Mouse (Mus musculus): ENCODE measurements around the gene Parp3. TPM values are rescaled to one million over a fixed set of nuclear protein-coding genes. Genes with fewer than 3 reads are reported as not detected.

The Parp3 gene
- polyA plus RNA-seq, 1 experiment: 5.6 TPM

GRCm38 (mm10) chr9:106436566-106436965, 40.2 kb downstream of the Parp3 start:
- no peaks in the 10 kb centered on the region for H3K9me3 ChIP-seq
- peaks cover 41% of the 10 kb centered on the region for H3K36me3 ChIP-seq (replicated peaks; ENCODE audit: low read length)
- peaks cover 7% of the 10 kb centered on the region for H3K27me3 ChIP-seq (replicated peaks)
- peaks cover 68% of the 10 kb centered on the region for H3K4me1 ChIP-seq
- peak overlapping the region; percentile 21 for H3K4me3 ChIP-seq (replicated peaks)
- TF ChIP-seq GATA1 (IDR thresholded peaks at IDR 0.05; ENCODE audit: borderline replicate concordance, low read length) (no peak), FLI1 (IDR thresholded peaks at IDR 0.05; ENCODE audit: low read length) (no peak)

DNA sequence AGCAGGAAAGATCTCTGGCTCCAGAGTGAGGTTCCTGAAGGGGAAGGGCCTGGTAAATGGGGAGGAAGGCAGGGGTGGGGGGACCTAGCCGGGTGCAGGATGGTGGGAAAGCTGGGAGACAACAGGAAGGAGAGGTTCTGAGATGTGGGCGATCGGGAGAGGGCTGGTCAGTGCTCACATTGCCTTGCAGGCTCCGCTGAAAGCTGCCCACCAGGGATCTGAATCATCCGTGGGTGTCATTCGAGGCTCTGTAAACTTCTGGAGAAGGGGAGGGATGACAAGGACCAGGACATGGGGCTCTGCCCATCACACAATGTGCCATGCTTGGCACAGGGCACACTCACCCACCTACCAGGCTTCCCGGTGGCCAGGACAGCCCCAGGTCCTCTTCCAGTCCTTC, 43.4 kb downstream of the Parp3 start:
- H3K4me1 ChIP-seq: peaks cover 73% of the 10 kb centered on the region

GRCm38 (mm10) chr9:106430015-106430264, 46.8 kb downstream of the Parp3 start:
- Histone ChIP-seq H3K4me3 (replicated peaks) (peak overlapping the region; percentile 98), H3K27me3 (replicated peaks) (no peaks in the 10 kb centered on the region), H3K36me3 (replicated peaks; ENCODE audit: low read length) (peaks cover 41% of the 10 kb centered on the region), H3K9me3 (no peaks in the 10 kb centered on the region), H3K4me1 (peaks cover 45% of the 10 kb centered on the region)
- TF ChIP-seq GATA1 (IDR thresholded peaks at IDR 0.05; ENCODE audit: borderline replicate concordance, low read length) (no peak), FLI1 (IDR thresholded peaks at IDR 0.05; ENCODE audit: low read length) (no peak)

More for the DNA sequence above, 43.4 kb downstream of the Parp3 start:
- no peaks in the 10 kb centered on the region for H3K27me3 ChIP-seq (replicated peaks)
- H3K36me3 ChIP-seq (replicated peaks; ENCODE audit: low read length): peaks cover 50% of the 10 kb centered on the region
- no peak overlapping the region for H3K4me3 ChIP-seq (replicated peaks)
- TF ChIP-seq FLI1 (IDR thresholded peaks at IDR 0.05; ENCODE audit: low read length) (no peak), GATA1 (IDR thresholded peaks at IDR 0.05; ENCODE audit: borderline replicate concordance, low read length) (no peak)
- H3K9me3 ChIP-seq: no peaks in the 10 kb centered on the region

GRCm38 (mm10) chr9:106429221-106430014, 47.3 kb downstream of the Parp3 start, which contains the start of gene Rpl29:
Gene Rpl29 (plus strand): TSS chr9:106429454.
- no peak for TF ChIP-seq GATA1 (IDR thresholded peaks at IDR 0.05; ENCODE audit: borderline replicate concordance, low read length)
- no peak for TF ChIP-seq FLI1 (IDR thresholded peaks at IDR 0.05; ENCODE audit: low read length)
- Histone ChIP-seq H3K4me3 (replicated peaks) (peak within 1 kb of the TSS; percentile 98), H3K4me1 (peaks cover 40% of the 10 kb centered on the region)

GRCm38 (mm10) chr9:106428719-106429220, 48.0 kb downstream of the Parp3 start:
- H3K36me3 ChIP-seq (replicated peaks; ENCODE audit: low read length): peaks cover 31% of the 10 kb centered on the region
- TF ChIP-seq FLI1 (IDR thresholded peaks at IDR 0.05; ENCODE audit: low read length) (no peak), GATA1 (IDR thresholded peaks at IDR 0.05; ENCODE audit: borderline replicate concordance, low read length) (no peak)
- H3K4me1 ChIP-seq: peaks cover 33% of the 10 kb centered on the region
- peaks cover 2% of the 10 kb centered on the region for H3K27me3 ChIP-seq (replicated peaks)
- peak overlapping the region; percentile 98 for H3K4me3 ChIP-seq (replicated peaks)
- no peaks in the 10 kb centered on the region for H3K9me3 ChIP-seq

More at GRCm38 (mm10) chr9:106429221-106430014, 47.3 kb downstream of the Parp3 start, which contains the start of gene Rpl29:
- no peaks in the 10 kb centered on the region for H3K9me3 ChIP-seq
- H3K36me3 ChIP-seq (replicated peaks; ENCODE audit: low read length): peaks cover 37% of the 10 kb centered on the region
- H3K27me3 ChIP-seq (replicated peaks): no peaks in the 10 kb centered on the region

DNA sequence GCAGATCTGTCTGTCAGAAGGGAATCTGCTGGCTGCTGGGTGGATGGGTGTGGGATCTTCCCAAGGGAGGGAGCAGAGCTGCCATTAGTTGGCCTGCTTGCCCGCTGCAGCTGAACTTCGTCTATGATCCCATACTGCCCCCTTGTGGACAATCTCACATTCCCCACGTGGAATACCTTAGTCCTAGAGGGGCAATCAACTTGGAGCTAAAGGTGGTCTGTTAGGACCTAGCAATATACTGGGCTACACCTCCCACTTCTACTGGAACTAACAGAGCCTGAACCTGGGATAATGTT, 54.9 kb downstream of the Parp3 start:
- no peak for TF ChIP-seq GATA1 (IDR thresholded peaks at IDR 0.05; ENCODE audit: borderline replicate concordance, low read length)
- TF ChIP-seq FLI1 (IDR thresholded peaks at IDR 0.05; ENCODE audit: low read length): no peak
- H3K4me1 ChIP-seq: peaks cover 32% of the 10 kb centered on the region
- H3K36me3 ChIP-seq (replicated peaks; ENCODE audit: low read length): no peaks in the 10 kb centered on the region
- peak overlapping the region; percentile 56 for H3K4me3 ChIP-seq (replicated peaks)
- no peaks in the 10 kb centered on the region for H3K9me3 ChIP-seq
- peaks cover 53% of the 10 kb centered on the region for H3K27me3 ChIP-seq (replicated peaks)

DNA sequence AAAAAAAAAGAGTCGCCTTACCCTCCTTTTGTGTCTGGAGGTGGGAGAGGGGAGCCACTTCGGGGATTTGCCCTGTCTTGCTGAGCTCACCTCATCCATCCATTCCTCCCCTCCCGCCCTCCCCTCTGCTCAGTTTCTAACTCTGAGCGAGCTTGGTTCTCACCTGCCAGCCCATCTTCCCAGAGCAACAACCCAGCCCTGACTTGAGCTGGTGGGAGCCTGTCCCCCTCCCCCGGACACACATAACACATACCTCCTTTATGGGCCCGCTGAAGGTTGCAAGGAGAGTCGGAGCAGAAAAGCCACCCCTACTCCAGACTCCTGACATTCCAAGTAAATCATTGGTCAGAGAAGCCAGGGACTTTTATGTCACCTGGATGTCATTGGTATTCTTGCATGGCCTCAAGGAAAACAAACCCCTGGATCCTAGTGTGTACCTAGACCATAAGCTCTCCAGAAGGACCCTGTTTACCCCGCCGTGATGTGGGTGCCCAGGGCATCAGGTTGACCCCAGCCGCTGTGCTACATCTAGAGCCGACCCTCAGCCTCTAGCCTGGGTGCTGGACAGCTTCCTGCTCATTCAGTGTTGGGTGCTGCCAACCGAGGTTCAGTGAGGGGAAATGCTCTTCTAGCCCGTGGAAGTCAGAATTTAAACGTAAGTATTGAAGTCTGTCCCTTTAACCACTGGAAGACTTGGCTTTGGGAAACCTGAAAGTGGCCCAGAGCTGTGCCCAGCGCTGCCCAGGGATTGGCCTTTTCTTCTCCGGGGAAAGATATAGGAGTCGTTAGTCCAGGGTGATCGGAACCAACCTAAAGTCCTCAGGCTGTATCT, 55.5 kb downstream of the Parp3 start:
- no peaks in the 10 kb centered on the region for H3K9me3 ChIP-seq
- H3K4me1 ChIP-seq: peaks cover 32% of the 10 kb centered on the region
- no peak for TF ChIP-seq FLI1 (IDR thresholded peaks at IDR 0.05; ENCODE audit: low read length)
- TF ChIP-seq GATA1 (IDR thresholded peaks at IDR 0.05; ENCODE audit: borderline replicate concordance, low read length): no peak
- H3K27me3 ChIP-seq (replicated peaks): peaks cover 57% of the 10 kb centered on the region
- no peaks in the 10 kb centered on the region for H3K36me3 ChIP-seq (replicated peaks; ENCODE audit: low read length)
- H3K4me3 ChIP-seq (replicated peaks): peak overlapping the region; percentile 56

DNA sequence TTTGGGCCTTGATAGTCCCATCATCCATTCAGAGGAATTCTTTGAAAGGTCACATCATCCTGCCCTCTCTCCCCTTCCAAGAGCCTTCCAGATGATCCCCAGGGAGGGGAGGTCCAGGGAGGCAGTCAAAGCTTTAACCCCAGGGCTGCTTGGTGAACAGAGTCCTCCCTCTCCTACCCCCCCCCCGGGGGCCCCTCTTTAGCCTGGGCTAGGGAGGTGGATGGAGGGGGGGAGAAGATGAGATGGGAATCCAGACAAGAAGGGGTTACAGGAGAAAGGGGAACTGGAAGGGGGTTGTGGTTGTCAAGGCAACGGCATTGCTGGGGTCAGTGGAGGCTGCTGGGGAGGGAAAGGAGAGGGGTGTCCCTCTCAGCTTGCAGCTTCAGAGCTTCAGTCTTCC, 56.1 kb downstream of the Parp3 start:
- TF ChIP-seq GATA1 (IDR thresholded peaks at IDR 0.05; ENCODE audit: borderline replicate concordance, low read length): no peak
- no peak for TF ChIP-seq FLI1 (IDR thresholded peaks at IDR 0.05; ENCODE audit: low read length)
- H3K36me3 ChIP-seq (replicated peaks; ENCODE audit: low read length): no peaks in the 10 kb centered on the region
- no peak overlapping the region for H3K4me3 ChIP-seq (replicated peaks)
- H3K27me3 ChIP-seq (replicated peaks): peaks cover 64% of the 10 kb centered on the region
- H3K4me1 ChIP-seq: peaks cover 32% of the 10 kb centered on the region
- H3K9me3 ChIP-seq: no peaks in the 10 kb centered on the region

Other genes starting within 250 kb of the Parp3 start
- 13.1 and 14.8 TPM in 2 replicates for gene Alas1, start 228.3 kb downstream of the Parp3 start, polyA plus RNA-seq (2012; ENCODE audit: insufficient read depth, low replicate concordance)
- gene Poc1a, start 195.9 kb downstream of the Parp3 start, polyA plus RNA-seq (2012; ENCODE audit: insufficient read depth, low replicate concordance): 3.5 and 6.6 TPM in 2 replicates
- 6.2 and 7.5 TPM in 2 replicates for gene Dusp7, start 108.3 kb downstream of the Parp3 start, polyA plus RNA-seq (2012; ENCODE audit: insufficient read depth, low replicate concordance)
- gene Rpl29, start 47.5 kb downstream of the Parp3 start, polyA plus RNA-seq (2012; ENCODE audit: insufficient read depth, low replicate concordance): 30.4 and 41.5 TPM in 2 replicates
- gene Acy1, start 38.6 kb downstream of the Parp3 start, polyA plus RNA-seq (2012; ENCODE audit: insufficient read depth, low replicate concordance): 3.3 and 4.4 TPM in 2 replicates
- gene Abhd14b, start 29.5 kb downstream of the Parp3 start, polyA plus RNA-seq (2012; ENCODE audit: insufficient read depth, low replicate concordance): 2.4 TPM in 1 of 2 replicates, not detected in the other
- gene Abhd14a, start 29.3 kb downstream of the Parp3 start, polyA plus RNA-seq (2012; ENCODE audit: insufficient read depth, low replicate concordance): 3.3 and 10.6 TPM in 2 replicates
- 33.5 and 43.6 TPM in 2 replicates for gene Pcbp4, start 23.7 kb downstream of the Parp3 start, polyA plus RNA-seq (2012; ENCODE audit: insufficient read depth, low replicate concordance)
- gene Gpr62, start 11.0 kb downstream of the Parp3 start, polyA plus RNA-seq (2012; ENCODE audit: insufficient read depth, low replicate concordance): 0.39 TPM in 1 of 2 replicates, not detected in the other
- gene Rrp9, start 986 bp downstream of the Parp3 start, polyA plus RNA-seq (2012; ENCODE audit: insufficient read depth, low replicate concordance): 198 and 662 TPM in 2 replicates
- gene Iqcf1, start 23.0 kb upstream of the Parp3 start, polyA plus RNA-seq (2012; ENCODE audit: insufficient read depth, low replicate concordance): not detected in 2 replicates
- gene Iqcf5, start 37.6 kb upstream of the Parp3 start, polyA plus RNA-seq (2012; ENCODE audit: insufficient read depth, low replicate concordance): not detected in 2 replicates
- gene Iqcf3, start 84.7 kb upstream of the Parp3 start, polyA plus RNA-seq (2012; ENCODE audit: insufficient read depth, low replicate concordance): not detected in 2 replicates
- not detected in 2 replicates for gene Iqcf4, start 94.0 kb upstream of the Parp3 start, polyA plus RNA-seq (2012; ENCODE audit: insufficient read depth, low replicate concordance)
- gene Iqcf6, start 149.6 kb upstream of the Parp3 start, polyA plus RNA-seq (2012; ENCODE audit: insufficient read depth, low replicate concordance): not detected in 2 replicates
- not detected in 2 replicates for gene Grm2, start 179.1 kb upstream of the Parp3 start, polyA plus RNA-seq (2012; ENCODE audit: insufficient read depth, low replicate concordance)
- 87.2 and 196 TPM in 2 replicates for gene Tex264, start 209.0 kb upstream of the Parp3 start, polyA plus RNA-seq (2012; ENCODE audit: insufficient read depth, low replicate concordance)